Mouse (Mus musculus): ENCODE measurements at regions not wholly inside any gene's neighbourhood (a gene's known extent, or its start where the extent isn't known, plus 50 kb on each side); places are given as distances from the start of the nearest gene placed in this dataset.
A peak's percentile ranks its signal among the peaks of the same experiment; 100 is the strongest.

- WGBS: 83% methylated on average over 3 of the region's 3 CpGs
- no peaks in the 10 kb centered on the region for H3K27me3 ChIP-seq (replicated peaks; ENCODE audit: control insufficient read depth, insufficient read depth, low read length)
- no peak overlapping the region for H3K4me2 ChIP-seq (ENCODE audit: low read depth, low read length)
- no peaks in the 10 kb centered on the region for H3K36me3 ChIP-seq (ENCODE audit: control insufficient read depth, insufficient read depth, low read length)
- ATAC-seq (ENCODE audit: low read depth): no peak
- no peak overlapping the region for H3K9ac ChIP-seq (ENCODE audit: low read depth, low read length)
- no peak overlapping the region for H3K27ac ChIP-seq (replicated peaks; ENCODE audit: low read depth, low read length)
- H3K4me3 ChIP-seq (ENCODE audit: low read depth, low read length): no peak overlapping the region
- H3K4me1 ChIP-seq (ENCODE audit: control insufficient read depth, insufficient read depth, low read length): no peaks in the 10 kb centered on the region
- DNase-seq (ENCODE audit: low spot score): no peak
- no peaks in the 10 kb centered on the region for H3K9me3 ChIP-seq (ENCODE audit: control insufficient read depth, low read length)
These were observed 93.4 kb upstream of the Tenm3 start for GRCm38 (mm10) chr8:48937144-48937543.

- Histone ChIP-seq H3K9me3 (ENCODE audit: control insufficient read depth, low read length) (no peaks in the 10 kb centered on the region), H3K27ac (replicated peaks; ENCODE audit: low read depth, low read length) (no peak overlapping the region), H3K4me3 (ENCODE audit: low read depth, low read length) (no peak overlapping the region), H3K36me3 (ENCODE audit: control insufficient read depth, insufficient read depth, low read length) (no peaks in the 10 kb centered on the region), H3K4me2 (ENCODE audit: low read depth, low read length) (no peak overlapping the region), H3K9ac (ENCODE audit: low read depth, low read length) (no peak overlapping the region), H3K27me3 (replicated peaks; ENCODE audit: control insufficient read depth, insufficient read depth, low read length) (no peaks in the 10 kb centered on the region), H3K4me1 (ENCODE audit: control insufficient read depth, insufficient read depth, low read length) (no peaks in the 10 kb centered on the region)
- WGBS: 78% methylated on average over 11 of the region's 11 CpGs
- DNase-seq (ENCODE audit: low spot score): no peak
- ATAC-seq (ENCODE audit: low read depth): no peak
These were observed 83.4 kb upstream of the Tenm3 start for GRCm38 (mm10) chr8:48927135-48927534.

GRCm38 (mm10) chr8:48915275-48915674, 71.5 kb upstream of the Tenm3 start:
- no peaks in the 10 kb centered on the region for H3K27me3 ChIP-seq (replicated peaks; ENCODE audit: control insufficient read depth, insufficient read depth, low read length)
- no peak for DNase-seq (ENCODE audit: low spot score)
- WGBS: 52% methylated on average over 3 of the region's 3 CpGs

GRCm38 (mm10) chr8:48912842-48913241, 69.1 kb upstream of the Tenm3 start:
- Histone ChIP-seq H3K4me3 (ENCODE audit: low read depth, low read length) (no peak overlapping the region), H3K4me1 (ENCODE audit: control insufficient read depth, insufficient read depth, low read length) (no peaks in the 10 kb centered on the region), H3K36me3 (ENCODE audit: control insufficient read depth, insufficient read depth, low read length) (no peaks in the 10 kb centered on the region), H3K27me3 (replicated peaks; ENCODE audit: control insufficient read depth, insufficient read depth, low read length) (no peaks in the 10 kb centered on the region), H3K9me3 (ENCODE audit: control insufficient read depth, low read length) (no peaks in the 10 kb centered on the region), H3K9ac (ENCODE audit: low read depth, low read length) (no peak overlapping the region), H3K27ac (replicated peaks; ENCODE audit: low read depth, low read length) (no peak overlapping the region), H3K4me2 (ENCODE audit: low read depth, low read length) (no peak overlapping the region)
- DNase-seq (ENCODE audit: low spot score): no peak
- no peak for ATAC-seq (ENCODE audit: low read depth)
- WGBS: 88% methylated on average over 4 of the region's 4 CpGs

More at GRCm38 (mm10) chr8:48915275-48915674, 71.5 kb upstream of the Tenm3 start:
- Histone ChIP-seq H3K4me3 (ENCODE audit: low read depth, low read length) (no peak overlapping the region), H3K36me3 (ENCODE audit: control insufficient read depth, insufficient read depth, low read length) (no peaks in the 10 kb centered on the region), H3K27ac (replicated peaks; ENCODE audit: low read depth, low read length) (no peak overlapping the region), H3K9ac (ENCODE audit: low read depth, low read length) (no peak overlapping the region), H3K4me2 (ENCODE audit: low read depth, low read length) (no peak overlapping the region), H3K9me3 (ENCODE audit: control insufficient read depth, low read length) (no peaks in the 10 kb centered on the region), H3K4me1 (ENCODE audit: control insufficient read depth, insufficient read depth, low read length) (no peaks in the 10 kb centered on the region)
- ATAC-seq (ENCODE audit: low read depth): no peak

GRCm38 (mm10) chr8:48901668-48902406, 58.1 kb upstream of the Tenm3 start:
- Histone ChIP-seq H3K4me2 (ENCODE audit: low read depth, low read length) (no peak overlapping the region), H3K36me3 (ENCODE audit: control insufficient read depth, insufficient read depth, low read length) (no peaks in the 10 kb centered on the region), H3K4me3 (ENCODE audit: low read depth, low read length) (no peak overlapping the region), H3K9ac (ENCODE audit: low read depth, low read length) (no peak overlapping the region), H3K27me3 (replicated peaks; ENCODE audit: control insufficient read depth, insufficient read depth, low read length) (no peaks in the 10 kb centered on the region), H3K4me1 (ENCODE audit: control insufficient read depth, insufficient read depth, low read length) (no peaks in the 10 kb centered on the region), H3K9me3 (ENCODE audit: control insufficient read depth, low read length) (no peaks in the 10 kb centered on the region), H3K27ac (replicated peaks; ENCODE audit: low read depth, low read length) (no peak overlapping the region)
- ATAC-seq (ENCODE audit: low read depth) (no peak), DNase-seq (ENCODE audit: low spot score) (no peak)
- WGBS: 94% methylated on average over 6 of the region's 6 CpGs

GRCm38 (mm10) chr8:48896687-48897086, 52.9 kb upstream of the Tenm3 start:
- no peak overlapping the region for H3K27ac ChIP-seq (replicated peaks; ENCODE audit: low read depth, low read length)
- H3K27me3 ChIP-seq (replicated peaks; ENCODE audit: control insufficient read depth, insufficient read depth, low read length): no peaks in the 10 kb centered on the region
- DNase-seq (ENCODE audit: low spot score) (no peak), ATAC-seq (ENCODE audit: low read depth) (no peak)
- no peak overlapping the region for H3K4me2 ChIP-seq (ENCODE audit: low read depth, low read length)
- H3K36me3 ChIP-seq (ENCODE audit: control insufficient read depth, insufficient read depth, low read length): no peaks in the 10 kb centered on the region
- H3K9me3 ChIP-seq (ENCODE audit: control insufficient read depth, low read length): no peaks in the 10 kb centered on the region
- no peaks in the 10 kb centered on the region for H3K4me1 ChIP-seq (ENCODE audit: control insufficient read depth, insufficient read depth, low read length)
- H3K4me3 ChIP-seq (ENCODE audit: low read depth, low read length): no peak overlapping the region
- no peak overlapping the region for H3K9ac ChIP-seq (ENCODE audit: low read depth, low read length)
- 89% methylated on average over 2 of the region's 2 CpGs for WGBS

- Histone ChIP-seq H3K9me3 (ENCODE audit: control insufficient read depth, low read length) (no peaks in the 10 kb centered on the region), H3K4me3 (ENCODE audit: low read depth, low read length) (no peak overlapping the region), H3K9ac (ENCODE audit: low read depth, low read length) (no peak overlapping the region), H3K36me3 (ENCODE audit: control insufficient read depth, insufficient read depth, low read length) (no peaks in the 10 kb centered on the region), H3K27me3 (replicated peaks; ENCODE audit: control insufficient read depth, insufficient read depth, low read length) (no peaks in the 10 kb centered on the region), H3K4me1 (ENCODE audit: control insufficient read depth, insufficient read depth, low read length) (no peaks in the 10 kb centered on the region), H3K27ac (replicated peaks; ENCODE audit: low read depth, low read length) (no peak overlapping the region), H3K4me2 (ENCODE audit: low read depth, low read length) (no peak overlapping the region)
- WGBS: 75% methylated on average over 7 of the region's 7 CpGs
- DNase-seq (ENCODE audit: low spot score) (peak; percentile 21), ATAC-seq (ENCODE audit: low read depth) (no peak)
These were observed 52.5 kb upstream of the Tenm3 start for GRCm38 (mm10) chr8:48896251-48896650.

- WGBS: 47% methylated on average over 8 of the region's 8 CpGs
- ATAC-seq (ENCODE audit: low read depth) (no peak), DNase-seq (ENCODE audit: low spot score) (peak; percentile 25)
- Histone ChIP-seq H3K9me3 (ENCODE audit: control insufficient read depth, low read length) (no peaks in the 10 kb centered on the region), H3K4me1 (ENCODE audit: control insufficient read depth, insufficient read depth, low read length) (no peaks in the 10 kb centered on the region), H3K27ac (replicated peaks; ENCODE audit: low read depth, low read length) (no peak overlapping the region), H3K4me2 (ENCODE audit: low read depth, low read length) (no peak overlapping the region), H3K9ac (ENCODE audit: low read depth, low read length) (no peak overlapping the region), H3K27me3 (replicated peaks; ENCODE audit: control insufficient read depth, insufficient read depth, low read length) (no peaks in the 10 kb centered on the region), H3K36me3 (ENCODE audit: control insufficient read depth, insufficient read depth, low read length) (no peaks in the 10 kb centered on the region), H3K4me3 (ENCODE audit: low read depth, low read length) (no peak overlapping the region)
These were observed 51.8 kb upstream of the Tenm3 start for GRCm38 (mm10) chr8:48895586-48895985.
